Mouse (Mus musculus) intestine, embryonic 16.5 days (tissue): ENCODE data around the gene Gid8. TPM values are rescaled to one million over a fixed set of nuclear protein-coding genes. Genes with fewer than 3 reads are reported as not detected.
A peak's percentile ranks its signal among the peaks of the same experiment; 100 is the strongest.

Experiments used
- ATAC-seq: fragments of 200-750 bp; cut with Nextera tagmentation; 2 replicates; pipeline ENCODE4 v1.8.0; 2017; ENCODE audit warnings: moderate TSS enrichment, moderate library complexity
- H3K27ac ChIP-seq: fragments of 300-500 bp; sonication (generic); 2 replicates; pipeline ENCODE4 v1.5.1; 2014; ENCODE audit warnings: mild to moderate bottlenecking, low read length
- H3K27me3 ChIP-seq: fragments of 300-500 bp; sonication (generic); replicated peaks from 2 replicates; pipeline ENCODE4 v1.6.1; 2014; ENCODE audit warnings: low read length, control low read depth, mixed read lengths; ENCODE audit not compliant: control insufficient read depth, insufficient read depth
- H3K36me3 ChIP-seq: fragments of 300-500 bp; sonication (generic); 2 replicates; pipeline ENCODE4 v1.6.1; 2014; ENCODE audit warnings: low read length, control low read depth; ENCODE audit not compliant: control insufficient read depth, insufficient read depth
- H3K4me1 ChIP-seq: fragments of 300-500 bp; sonication (generic); 2 replicates; pipeline ENCODE4 v1.6.1; 2014; ENCODE audit warnings: low read length, control low read depth, mixed read lengths; ENCODE audit not compliant: control insufficient read depth, insufficient read depth
- H3K4me2 ChIP-seq: fragments of 300-500 bp; sonication (generic); 2 replicates; pipeline ENCODE4 v1.6.1; 2014; ENCODE audit warnings: low read depth, low read length, control low read depth
- H3K4me3 ChIP-seq: fragments of 300-500 bp; sonication (generic); 2 replicates; pipeline ENCODE4 v1.5.1; 2014; ENCODE audit warnings: mild to moderate bottlenecking, low read length
- H3K9ac ChIP-seq: fragments of 300-500 bp; sonication (generic); 2 replicates; pipeline ENCODE4 v1.6.1; 2014; ENCODE audit warnings: low read depth, low read length
- H3K9me3 ChIP-seq: fragments of 300-500 bp; sonication (generic); 2 replicates; pipeline ENCODE4 v1.6.1; 2016; ENCODE audit warnings: low read length, control low read depth; ENCODE audit not compliant: control insufficient read depth
- WGBS: fragments of 180-500 bp; shearing (Covaris S2); extraction: QIAGEN DNeasy Blood & Tissue Kit; methylation state at CpG from one replicate; pipeline ENCODE4 v1.1.7; 2014; 5-methylcytosine and 5-hydroxymethylcytosine counted together
- polyA plus RNA-seq: library from polyadenylated mRNA; unstranded; fragments of >200 nt; fragmentation: Nextera tagmentation; extraction: Ambion mirVana; gene quantifications from 2 replicates; pipeline ENCODE4 v1.2.1, GENCODE M21; 2015

Gene Gid8
- 51.1 and 54.4 TPM in 2 replicates for polyA plus RNA-seq

GRCm38 (mm10) chr2:180709923-180710272, at the start of gene Gid8, which contains the start of gene Dido1:
Gene Gid8 (plus strand): TSS chr2:180710117.
Gene Dido1 (minus strand): TSS chr2:180709999.
- Histone ChIP-seq H3K27me3 (no peaks in the 10 kb centered on the region), H3K36me3 (peaks cover 6% of the 10 kb centered on the region; the same call in 1 of the 2 replicates), H3K4me2 (peak within 1 kb of the TSS; percentile 82), H3K27ac (peak within 1 kb of the TSS; percentile 85), H3K9me3 (no peaks in the 10 kb centered on the region), H3K4me1 (peaks cover 20% of the 10 kb centered on the region), H3K9ac (peak within 1 kb of the TSS; percentile 95), H3K4me3 (peak within 1 kb of the TSS; percentile 67)
- WGBS, result under 1% methylated on average over 38 of the region's 43 CpGs
- peak; percentile 96 for ATAC-seq

- Histone ChIP-seq H3K36me3 (peaks cover 12% of the 10 kb centered on the region; the same call in 1 of the 2 replicates), H3K27ac (no peak overlapping the region), H3K9ac (no peak overlapping the region), H3K4me3 (no peak overlapping the region), H3K27me3 (no peaks in the 10 kb centered on the region), H3K4me1 (no peaks in the 10 kb centered on the region), H3K4me2 (no peak overlapping the region), H3K9me3 (no peaks in the 10 kb centered on the region)
- WGBS, result 93% methylated on average over 5 of the region's 5 CpGs
- no peak for ATAC-seq
Observed at GRCm38 (mm10) chr2:180660521-180660920, 49.4 kb upstream of the Gid8 start.

- no peak for ATAC-seq
- no peak overlapping the region for H3K4me2 ChIP-seq
- 83% methylated on average over 4 of the region's 4 CpGs for WGBS
Observed at GRCm38 (mm10) chr2:180662008-180662407, 47.9 kb upstream of the Gid8 start.

GRCm38 (mm10) chr2:180676706-180677105, 33.2 kb upstream of the Gid8 start:
- Histone ChIP-seq H3K4me2 (no peak overlapping the region), H3K36me3 (peaks cover 17% of the 10 kb centered on the region), H3K4me3 (no peak overlapping the region), H3K27ac (no peak overlapping the region), H3K9me3 (no peaks in the 10 kb centered on the region), H3K9ac (no peak overlapping the region), H3K4me1 (no peaks in the 10 kb centered on the region), H3K27me3 (no peaks in the 10 kb centered on the region)
- no peak for ATAC-seq
- WGBS, result 79% methylated on average over 2 of the region's 2 CpGs

More at GRCm38 (mm10) chr2:180662008-180662407, 47.9 kb upstream of the Gid8 start:
- no peaks in the 10 kb centered on the region for H3K9me3 ChIP-seq
- H3K36me3 ChIP-seq, result peaks cover 12% of the 10 kb centered on the region; the same call in 1 of the 2 replicates
- H3K9ac ChIP-seq, result no peak overlapping the region
- H3K4me3 ChIP-seq, result no peak overlapping the region
- H3K4me1 ChIP-seq, result no peaks in the 10 kb centered on the region
- H3K27me3 ChIP-seq, result no peaks in the 10 kb centered on the region
- H3K27ac ChIP-seq, result no peak overlapping the region

GRCm38 (mm10) chr2:180678609-180679140, 31.2 kb upstream of the Gid8 start:
- H3K4me1 ChIP-seq, result no peaks in the 10 kb centered on the region
- no peaks in the 10 kb centered on the region for H3K27me3 ChIP-seq
- no peaks in the 10 kb centered on the region for H3K9me3 ChIP-seq
- H3K27ac ChIP-seq, result no peak overlapping the region
- H3K9ac ChIP-seq, result no peak overlapping the region
- H3K36me3 ChIP-seq, result peaks cover 18% of the 10 kb centered on the region
- WGBS, result 25% methylated on average over 4 of the region's 4 CpGs
- ATAC-seq, result peak; percentile 67
- H3K4me3 ChIP-seq, result no peak overlapping the region
- no peak overlapping the region for H3K4me2 ChIP-seq

- no peaks in the 10 kb centered on the region for H3K27me3 ChIP-seq
- no peak overlapping the region for H3K4me2 ChIP-seq
- no peak overlapping the region for H3K4me3 ChIP-seq
- H3K4me1 ChIP-seq, result no peaks in the 10 kb centered on the region
- 71% methylated on average over 2 of the region's 2 CpGs for WGBS
- ATAC-seq, result no peak
- no peak overlapping the region for H3K27ac ChIP-seq
- no peaks in the 10 kb centered on the region for H3K9me3 ChIP-seq
- no peak overlapping the region for H3K9ac ChIP-seq
- peaks cover 15% of the 10 kb centered on the region for H3K36me3 ChIP-seq
Observed at GRCm38 (mm10) chr2:180681225-180681624, 28.7 kb upstream of the Gid8 start.

GRCm38 (mm10) chr2:180683524-180683923, 26.4 kb upstream of the Gid8 start:
- no peak for ATAC-seq
- Histone ChIP-seq H3K36me3 (peaks cover 20% of the 10 kb centered on the region), H3K4me1 (no peaks in the 10 kb centered on the region), H3K4me2 (no peak overlapping the region), H3K27me3 (no peaks in the 10 kb centered on the region), H3K27ac (no peak overlapping the region), H3K4me3 (no peak overlapping the region), H3K9me3 (no peaks in the 10 kb centered on the region), H3K9ac (no peak overlapping the region)
- WGBS, result 88% methylated on average over 2 of the region's 2 CpGs

GRCm38 (mm10) chr2:180684031-180684430, 25.9 kb upstream of the Gid8 start:
- WGBS, result 89% methylated on average over 4 of the region's 4 CpGs
- H3K9me3 ChIP-seq, result no peaks in the 10 kb centered on the region
- H3K36me3 ChIP-seq, result peaks cover 24% of the 10 kb centered on the region
- H3K4me3 ChIP-seq, result no peak overlapping the region
- H3K4me1 ChIP-seq, result no peaks in the 10 kb centered on the region
- no peak overlapping the region for H3K9ac ChIP-seq
- H3K27ac ChIP-seq, result no peak overlapping the region
- H3K27me3 ChIP-seq, result no peaks in the 10 kb centered on the region
- ATAC-seq, result no peak
- no peak overlapping the region for H3K4me2 ChIP-seq

GRCm38 (mm10) chr2:180689841-180690240, 20.1 kb upstream of the Gid8 start:
- Histone ChIP-seq H3K9me3 (no peaks in the 10 kb centered on the region), H3K4me2 (no peak overlapping the region), H3K27me3 (no peaks in the 10 kb centered on the region), H3K9ac (no peak overlapping the region), H3K4me1 (peaks cover 6% of the 10 kb centered on the region; the same call in 1 of the 2 replicates), H3K27ac (no peak overlapping the region), H3K36me3 (peaks cover 9% of the 10 kb centered on the region), H3K4me3 (no peak overlapping the region)
- no peak for ATAC-seq
- 82% methylated on average over 5 of the region's 5 CpGs for WGBS

- H3K27ac ChIP-seq, result no peak overlapping the region
Observed at GRCm38 (mm10) chr2:180692630-180693029, 17.3 kb upstream of the Gid8 start.

More at GRCm38 (mm10) chr2:180692630-180693029, 17.3 kb upstream of the Gid8 start:
- no peak for ATAC-seq
- H3K27me3 ChIP-seq, result no peaks in the 10 kb centered on the region
- H3K9ac ChIP-seq, result no peak overlapping the region
- no peak overlapping the region for H3K4me3 ChIP-seq
- H3K4me1 ChIP-seq, result peaks cover 8% of the 10 kb centered on the region; the same call in 1 of the 2 replicates
- H3K9me3 ChIP-seq, result no peaks in the 10 kb centered on the region
- 3% methylated on average over 1 of the region's 1 CpGs for WGBS
- H3K36me3 ChIP-seq, result peaks cover 4% of the 10 kb centered on the region; the same call in 1 of the 2 replicates
- H3K4me2 ChIP-seq, result no peak overlapping the region
